Mouse (Mus musculus): ENCODE measurements around the gene Tmem184b. TPM values are rescaled to one million over a fixed set of nuclear protein-coding genes. Genes with fewer than 3 reads are reported as not detected.

Gene Tmem184b
- polyA plus RNA-seq, 1 experiment from 2014 or later = 77.2 TPM

GRCm38 (mm10) chr15:79399231-79400052 lies 3.9 kb downstream of the Tmem184b start:
- peak overlapping the region; percentile 76 for H3K27ac ChIP-seq (ENCODE audit: poor library complexity, severe bottlenecking)
- no peaks in the 10 kb centered on the region for H3K9me3 ChIP-seq (replicated peaks)
- no peak for ATAC-seq (ENCODE audit: insufficient number of reproducible peaks, low FRiP score)
- peak overlapping the region; percentile 94 for H3K4me2 ChIP-seq
- no peak overlapping the region for H3K4me3 ChIP-seq
- peaks cover 12% of the 10 kb centered on the region for H3K36me3 ChIP-seq
- H3K9ac ChIP-seq = peak overlapping the region; percentile 4
- H3K4me1 ChIP-seq (replicated peaks) = peaks cover 81% of the 10 kb centered on the region
- H3K27me3 ChIP-seq (replicated peaks) = no peaks in the 10 kb centered on the region
- WGBS = 69% methylated on average over 14 of the region's 14 CpGs

GRCm38 (mm10) chr15:79396736-79397135 lies 6.6 kb downstream of the Tmem184b start:
- Histone ChIP-seq H3K4me1 (replicated peaks) (peaks cover 94% of the 10 kb centered on the region), H3K27me3 (replicated peaks) (no peaks in the 10 kb centered on the region), H3K27ac (ENCODE audit: poor library complexity, severe bottlenecking) (0 out of 2 replicates have a peak overlapping the region, but pooled peaks have one; percentile 7), H3K9me3 (replicated peaks) (no peaks in the 10 kb centered on the region), H3K4me2 (peak overlapping the region; percentile 26), H3K4me3 (no peak overlapping the region), H3K36me3 (peaks cover 12% of the 10 kb centered on the region), H3K9ac (0 out of 2 replicates have a peak overlapping the region, but pooled peaks have one; percentile 16)
- 0 out of 2 replicates have a peak, but pooled peaks have one; percentile 39 for ATAC-seq (ENCODE audit: insufficient number of reproducible peaks, low FRiP score)
- WGBS = 73% methylated on average over 11 of the region's 11 CpGs

DNA sequence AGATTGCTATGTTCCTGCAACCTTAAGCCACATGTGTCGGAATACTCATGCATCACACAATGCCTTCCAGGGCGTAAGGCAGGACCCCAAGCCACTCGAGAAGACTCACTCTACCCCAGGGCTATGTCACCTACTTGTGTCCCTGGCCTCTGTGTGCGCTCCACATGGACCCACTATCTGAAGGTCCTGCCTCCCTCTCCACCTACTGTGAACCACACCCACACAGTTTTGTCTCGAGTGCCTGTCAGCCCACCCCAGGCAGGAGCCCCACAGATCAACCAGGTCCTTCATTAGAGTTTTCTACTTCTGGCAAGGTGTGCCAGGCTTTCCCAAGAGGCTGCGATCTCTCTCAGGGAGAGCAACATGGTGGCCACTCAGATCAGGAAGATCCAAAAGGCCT lies 8.1 kb downstream of the Tmem184b start:
- Histone ChIP-seq H3K4me2 (peak overlapping the region; percentile 0; the same call in 1 of the 2 replicates), H3K4me1 (replicated peaks) (peaks cover 94% of the 10 kb centered on the region), H3K27ac (ENCODE audit: poor library complexity, severe bottlenecking) (no peak overlapping the region), H3K36me3 (peaks cover 12% of the 10 kb centered on the region), H3K4me3 (no peak overlapping the region), H3K27me3 (replicated peaks) (no peaks in the 10 kb centered on the region), H3K9ac (0 out of 2 replicates have a peak overlapping the region, but pooled peaks have one; percentile 28), H3K9me3 (replicated peaks) (no peaks in the 10 kb centered on the region)
- no peak for ATAC-seq (ENCODE audit: insufficient number of reproducible peaks, low FRiP score)
- WGBS = 62% methylated on average over 6 of the region's 6 CpGs

- no peaks in the 10 kb centered on the region for H3K9me3 ChIP-seq (replicated peaks)
- peaks cover 12% of the 10 kb centered on the region for H3K36me3 ChIP-seq
- no peaks in the 10 kb centered on the region for H3K27me3 ChIP-seq (replicated peaks)
- H3K27ac ChIP-seq (ENCODE audit: poor library complexity, severe bottlenecking) = no peak overlapping the region
- H3K9ac ChIP-seq = no peak overlapping the region; the same call in 1 of the 2 replicates
- WGBS = 65% methylated on average over 4 of the region's 4 CpGs
- H3K4me2 ChIP-seq = peak overlapping the region; percentile 0; the same call in 1 of the 2 replicates
- no peak for ATAC-seq (ENCODE audit: insufficient number of reproducible peaks, low FRiP score)
- H3K4me3 ChIP-seq = no peak overlapping the region
- peaks cover 94% of the 10 kb centered on the region for H3K4me1 ChIP-seq (replicated peaks)
Measured at GRCm38 (mm10) chr15:79394842-79395241, 8.5 kb downstream of the Tmem184b start.

- H3K27ac ChIP-seq (ENCODE audit: poor library complexity, severe bottlenecking) = peak overlapping the region; percentile 95
- no peak for ATAC-seq (ENCODE audit: insufficient number of reproducible peaks, low FRiP score)
- WGBS = 79% methylated on average over 6 of the region's 6 CpGs
- H3K9ac ChIP-seq = no peak overlapping the region
- no peak overlapping the region for H3K4me3 ChIP-seq
- no peaks in the 10 kb centered on the region for H3K27me3 ChIP-seq (replicated peaks)
- peaks cover 7% of the 10 kb centered on the region for H3K36me3 ChIP-seq
- no peaks in the 10 kb centered on the region for H3K9me3 ChIP-seq (replicated peaks)
- peaks cover 94% of the 10 kb centered on the region for H3K4me1 ChIP-seq (replicated peaks)
- H3K4me2 ChIP-seq = no peak overlapping the region
Measured at GRCm38 (mm10) chr15:79393101-79393500, 10.3 kb downstream of the Tmem184b start.

GRCm38 (mm10) chr15:79392527-79392926 lies 10.8 kb downstream of the Tmem184b start:
- Histone ChIP-seq H3K36me3 (peaks cover 4% of the 10 kb centered on the region), H3K27me3 (replicated peaks) (no peaks in the 10 kb centered on the region), H3K27ac (ENCODE audit: poor library complexity, severe bottlenecking) (peak overlapping the region; percentile 95), H3K4me1 (replicated peaks) (peaks cover 98% of the 10 kb centered on the region), H3K9ac (0 out of 2 replicates have a peak overlapping the region, but pooled peaks have one; percentile 50), H3K9me3 (replicated peaks) (no peaks in the 10 kb centered on the region), H3K4me3 (no peak overlapping the region), H3K4me2 (no peak overlapping the region)
- ATAC-seq (ENCODE audit: insufficient number of reproducible peaks, low FRiP score) = no peak
- 75% methylated on average over 5 of the region's 5 CpGs for WGBS

GRCm38 (mm10) chr15:79391447-79392093 lies 11.8 kb downstream of the Tmem184b start:
- Histone ChIP-seq H3K4me2 (peak overlapping the region; percentile 47), H3K27ac (ENCODE audit: poor library complexity, severe bottlenecking) (peak overlapping the region; percentile 95), H3K27me3 (replicated peaks) (no peaks in the 10 kb centered on the region), H3K4me3 (no peak overlapping the region), H3K9me3 (replicated peaks) (no peaks in the 10 kb centered on the region), H3K36me3 (no peaks in the 10 kb centered on the region), H3K9ac (peak overlapping the region; percentile 50; the same call in 1 of the 2 replicates), H3K4me1 (replicated peaks) (peaks cover 98% of the 10 kb centered on the region)
- ATAC-seq (ENCODE audit: insufficient number of reproducible peaks, low FRiP score) = peak; percentile 75
- WGBS = 15% methylated on average over 7 of the region's 7 CpGs

- H3K4me2 ChIP-seq = no peak overlapping the region
- no peaks in the 10 kb centered on the region for H3K9me3 ChIP-seq (replicated peaks)
- no peak overlapping the region for H3K4me3 ChIP-seq
- no peak for ATAC-seq (ENCODE audit: insufficient number of reproducible peaks, low FRiP score)
- 77% methylated on average over 6 of the region's 6 CpGs for WGBS
- H3K27me3 ChIP-seq (replicated peaks) = no peaks in the 10 kb centered on the region
- H3K36me3 ChIP-seq = no peaks in the 10 kb centered on the region
- H3K9ac ChIP-seq = no peak overlapping the region
- peaks cover 92% of the 10 kb centered on the region for H3K4me1 ChIP-seq (replicated peaks)
- H3K27ac ChIP-seq (ENCODE audit: poor library complexity, severe bottlenecking) = peak overlapping the region; percentile 95; the same call in 1 of the 2 replicates
Measured at GRCm38 (mm10) chr15:79390434-79390833, 12.9 kb downstream of the Tmem184b start.

DNA sequence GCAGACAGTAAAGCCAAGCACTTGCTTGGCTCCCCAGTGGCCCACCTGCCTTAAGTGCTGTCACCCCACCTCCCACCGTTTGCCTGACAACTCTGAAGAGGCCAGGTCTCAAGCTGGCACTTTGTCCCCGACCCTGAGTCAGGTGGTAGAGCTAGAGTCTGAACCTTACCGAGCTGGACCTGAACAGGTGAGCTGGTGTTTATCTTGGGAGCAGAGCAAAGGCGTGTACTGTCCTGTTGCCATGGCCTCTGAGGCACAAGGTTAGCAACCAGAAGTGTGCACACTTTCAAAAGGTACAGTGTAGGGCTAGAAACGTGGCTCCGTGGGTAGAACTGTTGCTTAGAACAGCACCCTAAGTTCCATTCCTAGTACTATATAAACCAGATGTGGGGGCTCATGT lies 15.2 kb downstream of the Tmem184b start:
- no peak overlapping the region for H3K27ac ChIP-seq (ENCODE audit: poor library complexity, severe bottlenecking)
- no peak overlapping the region for H3K4me3 ChIP-seq
- no peaks in the 10 kb centered on the region for H3K27me3 ChIP-seq (replicated peaks)
- H3K4me2 ChIP-seq = no peak overlapping the region
- ATAC-seq (ENCODE audit: insufficient number of reproducible peaks, low FRiP score) = no peak
- H3K9me3 ChIP-seq (replicated peaks) = no peaks in the 10 kb centered on the region
- H3K36me3 ChIP-seq = peaks cover 16% of the 10 kb centered on the region
- 63% methylated on average over 6 of the region's 6 CpGs for WGBS
- H3K9ac ChIP-seq = 0 out of 2 replicates have a peak overlapping the region, but pooled peaks have one; percentile 29
- peaks cover 73% of the 10 kb centered on the region for H3K4me1 ChIP-seq (replicated peaks)

- H3K4me1 ChIP-seq (replicated peaks) = peaks cover 71% of the 10 kb centered on the region
- H3K27ac ChIP-seq (ENCODE audit: poor library complexity, severe bottlenecking) = 0 out of 2 replicates have a peak overlapping the region, but pooled peaks have one; percentile 19
- WGBS = 72% methylated on average over 7 of the region's 7 CpGs
- no peak overlapping the region for H3K4me3 ChIP-seq
- no peak overlapping the region for H3K4me2 ChIP-seq
- no peaks in the 10 kb centered on the region for H3K27me3 ChIP-seq (replicated peaks)
- peaks cover 16% of the 10 kb centered on the region for H3K36me3 ChIP-seq
- H3K9ac ChIP-seq = no peak overlapping the region
- H3K9me3 ChIP-seq (replicated peaks) = no peaks in the 10 kb centered on the region
- ATAC-seq (ENCODE audit: insufficient number of reproducible peaks, low FRiP score) = no peak
Measured at GRCm38 (mm10) chr15:79387611-79388010, 15.8 kb downstream of the Tmem184b start.

DNA sequence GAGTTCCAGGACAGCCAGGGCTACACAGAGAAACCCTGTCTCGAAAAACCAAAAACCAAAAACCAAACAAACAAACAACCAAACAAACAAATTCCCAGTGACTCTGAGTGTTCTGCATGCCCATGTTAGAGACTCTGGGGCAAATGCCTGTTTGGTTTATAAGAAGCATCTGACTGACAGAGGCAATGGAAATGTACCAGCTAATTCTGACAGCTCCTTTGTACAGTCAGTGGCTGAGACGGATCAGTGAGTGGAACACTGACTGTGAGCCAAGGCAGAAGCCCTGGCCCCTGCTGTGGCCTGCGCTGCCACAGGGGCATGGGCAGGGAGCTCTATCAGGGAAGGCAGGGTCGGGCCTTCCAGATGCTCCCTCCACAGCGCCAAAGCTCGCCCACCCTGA lies 16.3 kb downstream of the Tmem184b start:
- Histone ChIP-seq H3K4me2 (no peak overlapping the region), H3K4me3 (no peak overlapping the region), H3K9ac (no peak overlapping the region), H3K4me1 (replicated peaks) (peaks cover 71% of the 10 kb centered on the region), H3K9me3 (replicated peaks) (no peaks in the 10 kb centered on the region), H3K27me3 (replicated peaks) (no peaks in the 10 kb centered on the region), H3K36me3 (peaks cover 16% of the 10 kb centered on the region), H3K27ac (ENCODE audit: poor library complexity, severe bottlenecking) (0 out of 2 replicates have a peak overlapping the region, but pooled peaks have one; percentile 19)
- no peak for ATAC-seq (ENCODE audit: insufficient number of reproducible peaks, low FRiP score)
- WGBS = 51% methylated on average over 6 of the region's 6 CpGs

Data from heart, embryonic 12.5 days (tissue).